Mouse (Mus musculus) embryonic stem cell, embryonic (primary cell): ENCODE results near the gene Usp48.

Source experiments
- CTCF ChIA-PET, 4 experiments: fragments of 300-600 bp in 2 of 4; fragments of 350-600 bp in 2 of 4; sonication (Branson Sonifier 250); formaldehyde crosslinking; loops; one replicate each; lab custom pipeline; 2022; ENCODE audit warnings: inconsistent platforms in 2 of 4; lab: Charles Lee
- POLR2A ChIA-PET, 4 experiments: fragments of 300-600 bp in 2 of 4; fragments of 350-600 bp in 2 of 4; sonication (Branson Sonifier 250); formaldehyde crosslinking; loops; one replicate each; lab custom pipeline; 2022; ENCODE audit warnings: antibody characterized with exemption in 4 of 4, inconsistent platforms in 1 of 4; lab: Charles Lee

Gene Usp48

DNA sequence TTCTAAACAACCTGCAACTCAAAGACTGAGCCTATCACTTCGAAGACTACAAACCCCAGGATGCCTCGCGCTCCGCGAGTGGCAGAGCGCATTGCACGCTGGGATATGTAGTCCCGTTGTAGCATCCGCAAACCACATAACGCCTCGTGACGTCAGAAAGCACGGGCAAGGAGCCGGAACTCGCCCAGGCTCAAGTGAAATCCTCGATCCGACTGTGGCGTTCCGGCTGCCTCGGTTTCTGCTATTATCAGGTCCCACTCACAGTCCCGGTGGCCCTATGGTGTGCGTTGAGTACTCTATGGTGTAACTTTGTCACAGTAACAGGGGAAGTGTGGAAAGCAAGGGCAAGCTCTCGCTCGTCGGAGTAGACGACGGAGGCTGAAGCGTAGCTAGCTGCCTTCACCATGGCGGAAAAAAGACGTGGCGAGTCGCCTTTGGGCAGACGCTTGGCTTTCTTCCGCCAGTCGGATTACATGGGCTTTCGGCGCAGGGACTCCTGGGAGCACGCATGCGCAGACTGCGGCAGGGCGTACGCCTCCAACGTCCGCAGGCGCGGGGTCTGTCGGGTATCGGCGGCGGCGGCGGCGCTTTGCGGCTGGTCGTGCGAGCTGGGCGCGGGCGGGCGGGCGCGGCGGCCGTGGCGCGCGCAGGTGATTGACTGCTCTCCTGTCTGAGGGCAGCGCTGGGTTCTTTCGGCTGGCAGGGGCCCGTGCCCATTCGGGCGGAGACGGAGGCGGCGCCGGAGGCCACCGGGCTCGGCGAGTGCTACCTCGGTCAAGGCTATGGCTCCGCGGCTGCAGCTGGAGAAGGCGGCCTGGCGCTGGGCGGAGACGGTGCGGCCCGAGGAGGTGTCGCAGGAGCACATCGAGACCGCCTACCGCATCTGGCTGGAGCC lies at the start of gene Usp48:
Usp48 (plus strand) TSS at position 155 of the 895 bp plus-strand sequence.
- POLR2A ChIA-PET: interaction anchor here (0.5 to 14.7 kb wide), 65 partner anchors 8 to 1407 kb away, joined by 3 to 325 read pairs (median 7); partner anchors contain the start of genes Hspg2 (in 2 of the 4) and Cdc42 (in 1 of the 4)
- CTCF ChIA-PET: interaction anchor here in 3 of 4 experiments (0.6 to 2.1 kb wide), 7 partner anchors 10 to 93 kb away, joined by 3 to 12 read pairs (median 4); no protein-coding TSS in a partner anchor

DNA sequence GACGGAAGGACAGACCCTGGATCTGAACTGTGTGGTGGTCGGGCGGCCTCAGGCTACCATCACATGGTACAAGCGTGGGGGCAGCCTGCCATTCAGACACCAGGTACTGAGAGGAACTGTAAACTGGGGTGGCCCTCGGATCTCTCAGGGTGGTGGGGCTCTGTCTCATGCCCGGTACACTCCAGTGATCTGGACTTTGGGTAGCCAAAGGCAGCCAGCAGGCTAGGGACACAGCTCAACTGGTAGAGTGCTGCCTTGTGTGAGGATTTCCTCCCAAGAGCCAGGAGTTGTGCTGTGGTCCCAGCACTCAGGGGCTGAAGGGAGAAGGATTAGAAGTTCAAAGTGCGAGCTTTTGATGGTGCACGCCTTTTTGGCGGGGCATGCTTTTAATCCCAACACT lies 48.0 kb upstream of the Usp48 start:
- POLR2A ChIA-PET: interaction anchor here in 2 of 4 experiments (0.7 to 1.4 kb wide), 5 partner anchors 15 to 226 kb away, joined by 3 to 4 read pairs (median 3); no protein-coding TSS in a partner anchor
- CTCF ChIA-PET: interaction anchor here (0.6 to 3.5 kb wide), 28 partner anchors 8 to 258 kb away, joined by 3 to 33 read pairs (median 4); partner anchors contain the start of gene 1700013G24Rik (in 1 of the 4)

DNA sequence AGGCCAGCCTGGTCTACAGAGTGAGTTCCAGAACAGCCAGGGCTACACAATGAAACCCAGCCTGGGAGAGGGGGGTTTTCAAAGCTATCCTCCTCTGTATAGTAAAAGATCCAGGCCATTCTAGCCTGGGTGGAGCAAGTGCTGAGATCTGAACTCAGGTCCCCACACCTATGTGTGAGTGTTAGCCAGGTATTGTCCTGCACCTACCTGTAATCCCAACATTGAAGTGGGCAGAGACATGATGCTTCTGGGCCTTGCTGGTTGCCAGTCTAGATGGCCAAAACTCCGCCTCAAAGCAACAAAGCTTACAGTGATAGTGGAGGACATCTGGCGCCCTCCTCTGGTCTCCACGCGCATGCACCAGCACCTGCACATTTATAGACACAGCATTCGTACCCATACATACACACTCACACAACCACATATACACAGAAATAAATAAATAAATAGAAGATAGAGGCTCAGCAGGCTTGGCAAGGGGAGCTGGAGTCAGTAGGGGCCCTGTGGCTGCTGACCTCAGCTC lies 47.5 kb upstream of the Usp48 start:
- POLR2A ChIA-PET: interaction anchor here (0.6 to 1.4 kb wide), 9 partner anchors 9 to 226 kb away, joined by 3 to 4 read pairs (median 3); no protein-coding TSS in a partner anchor
- CTCF ChIA-PET: interaction anchor here (0.6 to 3.5 kb wide), 31 partner anchors 9 to 415 kb away, joined by 3 to 33 read pairs (median 4); partner anchors contain the start of gene 1700013G24Rik (in 1 of the 4)

DNA sequence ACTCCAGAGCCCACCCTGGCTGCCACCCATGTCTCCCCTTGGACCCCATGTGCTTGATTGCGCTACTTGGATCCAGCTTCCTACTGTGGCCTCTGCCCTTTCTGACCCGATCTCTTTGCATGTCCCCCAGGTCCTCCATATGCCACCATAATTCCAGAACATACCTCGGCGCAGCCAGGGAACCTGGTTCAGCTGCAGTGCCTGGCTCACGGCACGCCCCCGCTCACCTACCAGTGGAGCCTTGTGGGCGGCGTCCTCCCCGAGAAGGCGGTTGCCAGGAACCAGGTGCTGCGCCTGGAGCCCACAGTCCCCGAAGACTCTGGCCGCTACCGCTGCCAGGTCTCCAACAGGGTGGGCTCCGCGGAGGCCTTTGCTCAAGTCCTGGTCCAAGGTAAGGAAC lies 40.1 kb upstream of the Usp48 start:
- POLR2A ChIA-PET: no interaction called here
- CTCF ChIA-PET: interaction anchor here in 1 of 4 experiments (0.6 kb wide), 1 partner anchor 1149 kb away, joined by 3 read pairs; no protein-coding TSS in a partner anchor

DNA sequence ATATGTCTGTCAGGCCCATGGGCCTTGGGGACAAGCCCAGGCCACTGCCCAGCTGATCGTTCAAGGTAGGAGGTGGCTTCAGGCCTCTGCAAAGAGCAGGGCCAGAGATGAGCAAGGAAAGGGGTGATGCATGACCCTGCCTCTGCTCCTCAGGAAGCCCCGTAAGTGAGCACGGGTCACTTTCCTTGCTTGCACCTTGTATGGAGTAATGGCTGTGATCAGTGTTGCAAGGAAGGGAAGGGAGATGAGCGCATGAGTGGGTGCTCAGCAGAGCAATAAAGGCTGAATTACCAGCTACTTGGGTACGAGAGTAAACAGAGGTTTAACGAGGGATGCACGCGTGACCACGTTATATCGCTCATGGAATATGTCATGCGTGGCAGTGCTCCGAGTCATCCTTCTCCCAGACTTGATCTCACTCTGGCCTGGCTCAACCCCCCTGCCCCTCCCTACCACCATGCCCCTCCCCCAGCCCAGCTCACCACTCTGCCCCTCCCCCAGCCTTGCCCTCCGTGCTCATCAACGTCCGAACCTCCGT lies 36.8 kb upstream of the Usp48 start:
- CTCF ChIA-PET: interaction anchor here in 2 of 4 experiments (0.9 to 1.6 kb wide), 5 partner anchors 11 to 25 kb away, joined by 3 to 4 read pairs (median 3); no protein-coding TSS in a partner anchor
- POLR2A ChIA-PET: interaction anchor here in 2 of 4 experiments (0.8 to 1.1 kb wide), 2 partner anchors 16 to 17 kb away, joined by 3 to 4 read pairs; no protein-coding TSS in a partner anchor

DNA sequence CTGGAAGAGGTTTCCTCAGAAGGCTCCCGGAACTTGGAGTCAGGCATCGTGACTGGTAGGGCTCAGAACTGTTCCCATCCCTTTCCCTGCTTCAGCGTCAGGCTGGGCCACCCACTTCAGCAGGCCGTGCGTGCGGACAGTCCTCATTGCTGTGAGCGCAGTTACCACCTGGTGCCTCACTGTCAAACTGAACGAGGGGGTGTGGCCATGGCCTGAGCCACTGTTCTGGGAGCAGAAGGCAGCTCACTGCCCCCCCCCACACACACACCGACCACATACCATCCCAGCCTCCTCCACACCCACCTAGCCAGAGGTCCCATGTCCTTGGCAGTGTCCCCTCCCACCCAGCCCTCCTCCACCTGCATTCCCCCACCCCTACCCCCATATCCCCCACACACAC lies 23.7 kb upstream of the Usp48 start:
- CTCF ChIA-PET: interaction anchor here in 2 of 4 experiments (0.6 to 1.9 kb wide), 4 partner anchors 12 to 271 kb away, joined by 4 read pairs; no protein-coding TSS in a partner anchor
- POLR2A ChIA-PET: interaction anchor here in 2 of 4 experiments (0.8 to 1.2 kb wide), 4 partner anchors 17 to 50 kb away, joined by 3 read pairs; partner anchors contain the start of gene Usp48 (in 1 of the 2)

DNA sequence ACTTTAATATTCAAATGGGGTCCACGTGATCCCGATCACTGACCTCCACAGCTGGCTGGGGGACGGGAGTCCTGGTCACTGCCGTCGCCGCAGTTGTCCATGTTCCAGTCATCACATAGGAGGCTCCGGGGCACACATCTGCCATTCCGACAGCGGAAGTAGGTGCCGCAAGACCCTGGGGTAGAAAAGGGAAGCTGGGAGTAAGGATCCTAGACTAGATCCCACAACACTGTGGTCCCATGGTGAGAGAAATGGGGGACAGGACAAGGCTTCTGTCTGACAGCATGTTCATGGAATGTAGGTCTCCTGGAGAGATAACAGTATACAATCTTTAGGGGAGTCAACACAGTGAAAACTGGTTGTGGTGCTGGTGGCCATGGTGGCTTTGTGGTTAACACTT lies 19.1 kb upstream of the Usp48 start, which contains the start of gene Ldlrad2:
Ldlrad2 (minus strand) TSS at position 101 of the 400 bp plus-strand sequence.
- POLR2A ChIA-PET: interaction anchor here in 1 of 4 experiments (0.9 to 1.6 kb wide), 2 partner anchors 12 to 19 kb away, joined by 3 to 6 read pairs; partner anchors contain the start of gene Usp48
- CTCF ChIA-PET: no interaction called here

DNA sequence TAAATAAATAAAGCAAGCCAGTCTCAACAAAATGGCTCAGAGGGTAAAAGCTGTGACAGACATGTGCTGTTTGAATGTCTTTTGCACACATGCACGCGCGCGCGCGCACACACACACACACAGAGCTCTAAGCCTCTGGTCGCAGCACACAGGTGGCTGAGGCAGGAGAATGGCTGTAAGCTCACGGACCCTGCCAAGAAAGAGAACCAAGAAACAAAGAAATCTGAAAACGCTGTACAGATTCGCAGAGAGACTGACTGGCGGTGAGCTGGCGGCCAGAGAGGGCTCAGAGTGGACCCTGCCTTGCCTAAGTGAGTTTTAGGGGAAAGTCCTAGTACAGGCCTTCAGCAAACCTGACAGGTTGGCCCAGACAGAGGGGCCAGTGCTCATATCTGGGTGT lies 16.1 kb upstream of the Usp48 start:
- POLR2A ChIA-PET: interaction anchor here in 3 of 4 experiments (0.6 to 2.0 kb wide), 10 partner anchors 9 to 108 kb away, joined by 3 to 10 read pairs (median 4); partner anchors contain the start of gene Usp48 (in 1 of the 3)
- CTCF ChIA-PET: interaction anchor here in 3 of 4 experiments (0.6 to 1.8 kb wide), 19 partner anchors 9 to 258 kb away, joined by 3 to 17 read pairs (median 3); partner anchors contain the start of gene Cela3b (in 1 of the 3)

DNA sequence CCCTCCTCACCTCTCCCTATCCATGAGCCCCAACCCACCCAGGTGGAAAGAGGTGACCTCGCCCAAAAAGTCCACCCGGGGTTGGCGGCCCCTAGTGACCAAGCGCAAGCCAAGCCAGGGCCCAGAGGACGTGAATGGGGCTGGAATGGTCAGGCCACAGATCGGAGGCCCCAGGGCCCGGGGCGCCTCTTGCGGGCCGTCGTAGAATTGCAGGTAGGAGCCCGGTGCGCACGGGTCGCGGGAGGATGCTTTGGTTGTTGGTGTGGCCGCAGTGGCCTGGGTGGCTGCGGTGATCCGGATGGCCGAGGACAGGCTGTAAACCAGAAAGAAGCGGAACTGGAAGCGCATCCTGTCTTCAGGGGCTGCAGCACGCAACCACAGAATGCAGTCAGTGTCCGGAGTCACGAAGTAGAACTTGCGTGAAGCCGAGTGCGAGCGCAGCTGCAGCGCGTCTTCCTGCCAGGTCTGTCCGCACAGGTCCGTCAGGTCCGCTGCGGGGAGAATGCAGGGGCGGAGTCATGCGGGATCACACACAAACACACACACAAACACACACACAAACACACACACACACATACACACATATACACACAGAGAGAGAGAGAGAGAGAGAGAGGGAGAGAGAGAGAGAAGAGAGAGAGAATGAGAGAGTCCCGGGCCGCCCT lies 15.2 kb upstream of the Usp48 start:
- ChIA-PET CTCF (interaction anchor here (0.5 to 1.8 kb wide), 14 partner anchors 8 to 683 kb away, joined by 3 to 17 read pairs (median 3); partner anchors contain the start of gene Cela3b (in 1 of the 4)), POLR2A (interaction anchor here in 3 of 4 experiments (0.6 to 2.0 kb wide), 7 partner anchors 9 to 109 kb away, joined by 3 to 10 read pairs (median 4); partner anchors contain the start of gene Usp48 (in 1 of the 3))

DNA sequence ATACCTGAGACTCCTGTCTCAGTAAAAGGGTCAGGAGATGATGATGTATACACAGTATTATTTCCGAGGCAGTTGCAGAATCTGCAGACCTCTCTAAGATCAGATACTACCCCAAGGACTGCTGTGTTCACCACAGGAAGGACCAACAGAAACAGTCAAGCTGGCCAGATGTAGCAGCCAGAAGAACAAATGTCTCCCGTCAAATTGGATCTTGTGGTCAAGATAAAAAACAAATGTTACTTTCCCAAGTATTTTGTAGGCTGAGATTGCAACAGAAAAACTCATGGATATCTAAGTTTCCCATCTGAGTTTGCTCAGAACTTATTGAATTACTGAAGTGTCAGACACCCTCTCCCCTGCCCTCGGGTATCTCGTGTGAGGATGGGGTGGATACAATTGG lies 13.8 kb upstream of the Usp48 start:
- ChIA-PET CTCF (interaction anchor here in 2 of 4 experiments (0.6 to 0.9 kb wide), 3 partner anchors 136 to 329 kb away, joined by 3 to 4 read pairs (median 4); no protein-coding TSS in a partner anchor), POLR2A (interaction anchor here in 1 of 4 experiments (0.7 to 5.1 kb wide), 2 partner anchors 15 to 224 kb away, joined by 3 to 23 read pairs; partner anchors contain the start of gene Usp48)

DNA sequence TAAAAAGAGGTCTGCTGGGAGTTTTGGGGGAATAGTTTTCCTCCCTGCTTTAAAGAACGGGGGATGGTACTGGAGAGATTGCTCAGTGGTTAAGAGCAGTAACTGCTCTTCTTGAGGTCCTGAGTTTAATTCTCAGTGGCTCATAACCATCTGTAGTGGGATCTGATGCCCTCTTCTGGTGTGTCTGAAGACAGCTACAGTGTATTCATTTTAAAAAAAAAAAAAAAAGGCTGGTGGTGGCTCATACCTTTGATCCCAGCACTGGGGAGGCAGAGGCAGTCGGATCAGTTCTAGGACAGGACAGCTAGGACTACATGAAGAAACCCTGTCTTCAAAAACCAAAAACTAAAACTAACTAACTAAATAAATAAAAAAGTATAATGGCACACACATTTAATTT lies 13.3 kb upstream of the Usp48 start:
- ChIA-PET POLR2A (interaction anchor here in 2 of 4 experiments (1.3 to 5.1 kb wide), 3 partner anchors 14 to 36 kb away, joined by 3 to 23 read pairs (median 12); partner anchors contain the start of gene Usp48 (in 2 of the 2)), CTCF (interaction anchor here in 2 of 4 experiments (0.6 to 0.9 kb wide), 3 partner anchors 137 to 330 kb away, joined by 3 to 4 read pairs (median 4); no protein-coding TSS in a partner anchor)

DNA sequence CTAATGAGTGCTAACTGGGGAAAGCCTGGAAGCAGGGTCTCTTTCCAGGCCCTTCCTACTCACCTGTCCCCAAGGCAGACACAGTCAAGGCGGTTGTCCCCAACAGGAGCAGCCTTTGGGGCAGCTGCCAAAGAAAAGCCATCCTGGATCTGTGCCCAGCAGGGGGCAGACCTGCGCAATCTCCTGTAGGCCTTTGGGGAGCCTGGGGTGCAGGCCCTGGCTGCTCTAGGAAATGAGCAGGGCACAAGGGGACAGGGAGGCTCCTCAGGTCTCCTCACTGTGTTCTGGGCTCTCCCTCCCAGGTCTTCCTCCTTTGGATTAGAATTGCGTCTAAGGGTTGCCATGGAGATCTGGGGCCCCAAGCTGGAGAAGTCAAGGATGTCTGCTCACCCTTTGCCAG lies 11.7 kb upstream of the Usp48 start:
- POLR2A ChIA-PET: interaction anchor here in 3 of 4 experiments (0.7 to 5.1 kb wide), 11 partner anchors 12 to 221 kb away, joined by 3 to 23 read pairs (median 4); partner anchors contain the start of gene Usp48 (in 3 of the 3)
- CTCF ChIA-PET: interaction anchor here (0.5 to 2.9 kb wide), 16 partner anchors 11 to 220 kb away, joined by 3 to 12 read pairs (median 3); partner anchors contain the start of gene Usp48 (in 2 of the 4)

DNA sequence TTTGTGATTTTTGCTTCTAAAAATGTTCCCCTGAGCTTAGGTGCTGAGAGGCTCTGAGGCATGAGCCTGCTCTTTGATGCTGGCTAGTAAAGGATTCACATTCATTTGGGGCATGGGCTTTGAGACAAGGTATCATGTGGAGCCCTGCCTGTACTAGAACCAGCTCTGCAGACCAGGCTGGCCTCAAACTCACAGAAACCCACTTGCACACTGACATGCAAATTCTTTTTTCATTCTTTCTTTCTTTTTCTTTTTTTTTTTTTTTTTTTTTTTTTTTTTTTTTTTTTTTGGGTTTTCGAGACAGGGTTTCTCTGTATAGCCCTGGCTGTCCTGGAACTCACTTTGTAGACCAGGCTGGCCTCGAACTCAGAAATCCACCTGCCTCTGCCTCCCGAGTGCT lies 4.5 kb upstream of the Usp48 start:
- ChIA-PET POLR2A (interaction anchor here in 3 of 4 experiments (1.0 to 2.6 kb wide), 11 partner anchors 10 to 71 kb away, joined by 3 to 9 read pairs (median 5); no protein-coding TSS in a partner anchor), CTCF (interaction anchor here in 1 of 4 experiments (0.9 kb wide), 1 partner anchor 136 kb away, joined by 4 read pairs; no protein-coding TSS in a partner anchor)

DNA sequence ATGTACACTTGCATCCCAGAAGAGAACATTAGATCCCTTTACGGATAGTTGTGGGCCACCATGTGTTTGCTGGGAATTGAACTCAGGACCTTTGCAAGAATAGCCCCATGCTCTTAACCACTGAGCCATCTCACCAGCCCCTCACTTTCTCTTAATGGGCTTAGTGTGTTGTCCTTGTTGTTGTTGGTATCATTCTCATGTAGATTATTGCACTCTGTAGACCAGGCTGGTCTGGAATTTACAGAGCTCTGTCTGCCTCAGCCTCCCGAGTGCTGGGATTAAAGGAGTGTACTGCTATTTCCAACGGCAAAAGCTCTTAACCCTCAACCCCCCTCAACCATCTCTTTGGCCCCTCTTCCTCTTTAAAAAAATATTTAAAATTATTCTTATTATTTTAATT lies 4.0 kb upstream of the Usp48 start:
- ChIA-PET POLR2A (interaction anchor here (0.8 to 2.6 kb wide), 15 partner anchors 9 to 212 kb away, joined by 3 to 9 read pairs (median 4); no protein-coding TSS in a partner anchor), CTCF (interaction anchor here in 1 of 4 experiments (0.7 to 1.6 kb wide), 3 partner anchors 12 to 136 kb away, joined by 3 to 6 read pairs (median 4); no protein-coding TSS in a partner anchor)

DNA sequence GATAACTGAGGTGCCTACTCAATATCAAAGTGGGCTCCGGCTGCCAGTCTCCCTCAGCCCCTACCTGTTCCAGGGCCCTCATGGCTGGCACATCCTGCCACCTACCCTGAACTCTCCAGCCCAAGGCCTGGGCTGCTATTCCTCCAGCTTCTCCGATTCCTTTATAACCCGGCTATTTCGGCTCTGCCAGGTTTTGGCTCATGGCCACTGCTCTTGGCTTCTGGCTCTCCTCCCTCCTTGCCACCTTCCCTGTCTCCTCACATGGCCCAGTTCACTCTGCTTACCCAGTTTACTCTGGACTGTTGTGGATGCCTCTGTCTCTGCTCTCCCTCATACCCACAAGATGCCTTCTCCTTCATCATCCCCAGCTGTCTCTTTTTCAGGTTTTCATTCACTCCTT lies 2.6 kb upstream of the Usp48 start:
- POLR2A ChIA-PET: interaction anchor here in 2 of 4 experiments (0.6 to 2.6 kb wide), 9 partner anchors 8 to 122 kb away, joined by 3 to 9 read pairs (median 4); partner anchors contain the start of gene Hspg2 (in 1 of the 2)
- CTCF ChIA-PET: interaction anchor here in 1 of 4 experiments (0.7 to 1.6 kb wide), 2 partner anchors 13 to 14 kb away, joined by 3 to 6 read pairs; no protein-coding TSS in a partner anchor
